Mouse (Mus musculus) heart, embryonic 16.5 days (tissue): ENCODE results near the gene Adamtsl5. TPM values are rescaled to one million over a fixed set of nuclear protein-coding genes. Genes with fewer than 3 reads are reported as not detected.

Source experiments
- ATAC-seq: fragments of 200-750 bp; cut with Nextera tagmentation; replicated peaks from 2 replicates; pipeline ENCODE4 v1.8.0; 2017; ENCODE audit warnings: moderate number of reproducible peaks; ENCODE audit not compliant: insufficient read depth, low FRiP score; ENCODE audit errors: extremely low read depth
- H3K27ac ChIP-seq: fragments of 300-500 bp; sonication (generic); 2 replicates; pipeline ENCODE4 v1.5.1; 2014; ENCODE audit warnings: mild to moderate bottlenecking, low read length, control low read depth, moderate library complexity
- H3K27me3 ChIP-seq: fragments of 300-500 bp; sonication (generic); 2 replicates; pipeline ENCODE4 v1.6.1; 2014; ENCODE audit warnings: low read length, mixed read lengths; ENCODE audit not compliant: control insufficient read depth, insufficient read depth
- H3K36me3 ChIP-seq: fragments of 300-500 bp; sonication (generic); 2 replicates; pipeline ENCODE4 v1.6.1; 2014; ENCODE audit not compliant: control insufficient read depth, insufficient read depth
- H3K4me1 ChIP-seq: fragments of 300-500 bp; sonication (generic); 2 replicates; pipeline ENCODE4 v1.6.1; 2014; ENCODE audit warnings: low read length, mixed read lengths; ENCODE audit not compliant: control insufficient read depth, insufficient read depth
- H3K4me2 ChIP-seq: fragments of 300-500 bp; sonication (generic); 2 replicates; pipeline ENCODE4 v1.6.1; 2014; ENCODE audit warnings: low read depth, mild to moderate bottlenecking, control low read depth, low read length
- H3K4me3 ChIP-seq: fragments of 300-500 bp; sonication (generic); 2 replicates; pipeline ENCODE4 v1.5.1; 2014; ENCODE audit warnings: mild to moderate bottlenecking, control low read depth, low read length
- H3K9ac ChIP-seq: fragments of 300-500 bp; sonication (generic); 2 replicates; pipeline ENCODE4 v1.6.1; 2014; ENCODE audit warnings: low read length, control low read depth
- H3K9me3 ChIP-seq: fragments of 300-500 bp; sonication (generic); replicated peaks from 2 replicates; pipeline ENCODE4 v1.6.1; 2016; ENCODE audit warnings: low read length; ENCODE audit not compliant: control insufficient read depth
- WGBS: fragments of 180-500 bp; shearing (Covaris S2); extraction: QIAGEN DNeasy Blood & Tissue Kit; methylation state at CpG from one replicate; pipeline ENCODE4 v1.1.7; 2014; 5-methylcytosine and 5-hydroxymethylcytosine counted together
- polyA plus RNA-seq: library from polyadenylated mRNA; unstranded; fragments of >200 nt; fragmentation: Nextera tagmentation; extraction: Ambion mirVana; gene quantifications from 2 replicates; pipeline ENCODE4 v1.2.1, GENCODE M21; 2015

Gene Adamtsl5
- polyA plus RNA-seq, 1 experiment from 2014 or later: 16.0 TPM

GRCm38 (mm10) chr10:80304862-80305261 is 43.4 kb downstream of the Adamtsl5 start:
- Histone ChIP-seq H3K9ac (no peak overlapping the region), H3K27me3 (peaks cover 74% of the 10 kb centered on the region), H3K4me1 (peaks cover 3% of the 10 kb centered on the region; the same call in 1 of the 2 replicates), H3K9me3 (no peaks in the 10 kb centered on the region), H3K4me2 (peak overlapping the region; percentile 15; the same call in 1 of the 2 replicates), H3K4me3 (no peak overlapping the region), H3K27ac (no peak overlapping the region), H3K36me3 (no peaks in the 10 kb centered on the region)
- WGBS: 10% methylated on average over 25 of the region's 25 CpGs
- no peak for ATAC-seq

GRCm38 (mm10) chr10:80304458-80304857 is 43.8 kb downstream of the Adamtsl5 start:
- no peaks in the 10 kb centered on the region for H3K36me3 ChIP-seq
- peaks cover 3% of the 10 kb centered on the region; the same call in 1 of the 2 replicates for H3K4me1 ChIP-seq
- no peak overlapping the region for H3K4me3 ChIP-seq
- H3K27ac ChIP-seq: no peak overlapping the region
- H3K27me3 ChIP-seq: peaks cover 77% of the 10 kb centered on the region
- H3K9me3 ChIP-seq: no peaks in the 10 kb centered on the region
- no peak overlapping the region; the same call in 1 of the 2 replicates for H3K4me2 ChIP-seq
- H3K9ac ChIP-seq: no peak overlapping the region
- no peak for ATAC-seq
- WGBS: 21% methylated on average over 12 of the region's 12 CpGs

- ATAC-seq: peak; percentile 57
- Histone ChIP-seq H3K27ac (no peak overlapping the region; the same call in 1 of the 2 replicates), H3K36me3 (no peaks in the 10 kb centered on the region), H3K4me2 (peak overlapping the region; percentile 4; the same call in 1 of the 2 replicates), H3K9me3 (no peaks in the 10 kb centered on the region), H3K27me3 (peaks cover 86% of the 10 kb centered on the region), H3K4me1 (peaks cover 3% of the 10 kb centered on the region; the same call in 1 of the 2 replicates), H3K9ac (no peak overlapping the region), H3K4me3 (no peak overlapping the region)
- WGBS: 9% methylated on average over 9 of the region's 9 CpGs
Observed at GRCm38 (mm10) chr10:80302471-80302881, 45.7 kb downstream of the Adamtsl5 start.

GRCm38 (mm10) chr10:80302082-80302355 is 46.2 kb downstream of the Adamtsl5 start:
- Histone ChIP-seq H3K9ac (no peak overlapping the region), H3K36me3 (no peaks in the 10 kb centered on the region), H3K4me2 (no peak overlapping the region; the same call in 1 of the 2 replicates), H3K4me1 (peaks cover 3% of the 10 kb centered on the region; the same call in 1 of the 2 replicates), H3K4me3 (no peak overlapping the region), H3K9me3 (no peaks in the 10 kb centered on the region), H3K27me3 (peaks cover 86% of the 10 kb centered on the region), H3K27ac (no peak overlapping the region; the same call in 1 of the 2 replicates)
- no peak for ATAC-seq
- WGBS: 51% methylated on average over 5 of the region's 5 CpGs

GRCm38 (mm10) chr10:80301256-80302081 is 46.7 kb downstream of the Adamtsl5 start:
- H3K27me3 ChIP-seq: peaks cover 80% of the 10 kb centered on the region
- ATAC-seq: no peak
- no peak overlapping the region for H3K27ac ChIP-seq
- no peaks in the 10 kb centered on the region for H3K36me3 ChIP-seq
- H3K4me1 ChIP-seq: peaks cover 3% of the 10 kb centered on the region; the same call in 1 of the 2 replicates
- no peak overlapping the region for H3K9ac ChIP-seq
- H3K9me3 ChIP-seq: no peaks in the 10 kb centered on the region
- no peak overlapping the region for H3K4me3 ChIP-seq
- no peak overlapping the region for H3K4me2 ChIP-seq
- 71% methylated on average over 10 of the region's 10 CpGs for WGBS

GRCm38 (mm10) chr10:80300672-80301181 is 47.5 kb downstream of the Adamtsl5 start:
- Histone ChIP-seq H3K36me3 (no peaks in the 10 kb centered on the region), H3K9me3 (no peaks in the 10 kb centered on the region), H3K27me3 (peaks cover 74% of the 10 kb centered on the region), H3K4me1 (peaks cover 6% of the 10 kb centered on the region; the same call in 1 of the 2 replicates), H3K9ac (no peak overlapping the region), H3K4me2 (no peak overlapping the region), H3K4me3 (no peak overlapping the region), H3K27ac (no peak overlapping the region)
- WGBS: 37% methylated on average over 11 of the region's 11 CpGs
- ATAC-seq: no peak

- WGBS: 53% methylated on average over 10 of the region's 10 CpGs
- ATAC-seq: no peak
- Histone ChIP-seq H3K4me1 (peaks cover 10% of the 10 kb centered on the region; the same call in 1 of the 2 replicates), H3K27me3 (peaks cover 66% of the 10 kb centered on the region), H3K4me2 (no peak overlapping the region), H3K27ac (no peak overlapping the region), H3K9me3 (no peaks in the 10 kb centered on the region), H3K4me3 (no peak overlapping the region), H3K9ac (no peak overlapping the region), H3K36me3 (no peaks in the 10 kb centered on the region)
Observed at GRCm38 (mm10) chr10:80299824-80300223, 48.4 kb downstream of the Adamtsl5 start.

GRCm38 (mm10) chr10:80299301-80299700 is 48.9 kb downstream of the Adamtsl5 start:
- Histone ChIP-seq H3K4me3 (0 out of 2 replicates have a peak overlapping the region, but pooled peaks have one; percentile 22), H3K9ac (no peak overlapping the region), H3K27ac (no peak overlapping the region), H3K36me3 (peaks cover 3% of the 10 kb centered on the region), H3K27me3 (peaks cover 61% of the 10 kb centered on the region), H3K4me2 (no peak overlapping the region), H3K4me1 (peaks cover 10% of the 10 kb centered on the region; the same call in 1 of the 2 replicates), H3K9me3 (no peaks in the 10 kb centered on the region)
- 12% methylated on average over 15 of the region's 15 CpGs for WGBS
- ATAC-seq: no peak
